Mouse (Mus musculus): ENCODE results near the gene Ifi35. TPM values are rescaled to one million over a fixed set of nuclear protein-coding genes. Genes with fewer than 3 reads are reported as not detected.
A peak's percentile ranks its signal among the peaks of the same experiment; 100 is the strongest.

Gene Ifi35
- total RNA-seq, 1 experiment: 9.1 TPM

DNA sequence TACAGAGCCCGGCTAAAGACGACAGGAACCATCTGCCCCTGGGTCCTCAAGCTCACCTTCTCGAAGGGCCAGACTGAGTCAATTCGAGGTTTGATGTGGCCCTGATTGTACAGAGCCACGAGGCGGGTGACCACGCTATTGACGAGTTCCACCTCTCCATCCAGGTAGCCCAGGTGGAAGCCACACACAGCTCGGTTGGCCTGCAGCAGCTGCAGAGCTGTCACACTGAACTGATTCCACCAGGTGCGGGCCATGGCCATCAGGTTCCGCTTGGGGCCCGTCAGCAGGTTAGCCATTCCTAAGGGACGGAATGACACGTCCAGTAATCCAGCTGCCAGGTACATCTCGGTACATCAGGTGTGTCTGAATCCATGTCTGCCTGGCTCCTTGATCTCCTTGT is 12.1 kb downstream of the Ifi35 start:
- no peak for DNase-seq (ENCODE audit: low read depth, low spot score)
- peak overlapping the region; percentile 5 to 6; a peak in 1 of 4 replicates for H3K4me3 ChIP-seq (ENCODE audit: insufficient read depth in 1 of 2, low read depth in 1 of 2, low read length in 2 of 2, poor library complexity in 1 of 2, severe bottlenecking in 1 of 2)
- peaks cover 23% of the 10 kb centered on the region for H3K36me3 ChIP-seq (ENCODE audit: control insufficient read depth, insufficient read depth, low read length, poor library complexity, severe bottlenecking)
- H3K27ac ChIP-seq (ENCODE audit: insufficient read depth, low read depth, low read length, poor library complexity, severe bottlenecking): no peak overlapping the region
- in situ Hi-C loops (cut with MboI; ENCODE audit: low sequenced_read_pairs in 2 of 2, unreplicated experiment in 2 of 2): no loop called here
- TF ChIP-seq MAFK (IDR thresholded peaks at IDR 0.05; ENCODE audit: insufficient read depth, low read depth, low read length) (no peak), HCFC1 (IDR thresholded peaks at IDR 0.05; ENCODE audit: borderline replicate concordance, insufficient read depth, low read length) (no peak), CHD2 (IDR thresholded peaks at IDR 0.05; ENCODE audit: low read depth, low read length) (no peak), ZNF384 (IDR thresholded peaks at IDR 0.05; ENCODE audit: low read depth, low read length) (no peak), ZC3H11A (IDR thresholded peaks at IDR 0.05; ENCODE audit: borderline replicate concordance, low read depth, low read length) (no peak)
- H3K4me1 ChIP-seq (ENCODE audit: control insufficient read depth in 2 of 2, insufficient read depth in 2 of 2, low read length in 2 of 2, poor library complexity in 1 of 2): peaks cover 9 to 39% of the 10 kb centered on the region in 2 experiments; a peak in 3 of 4 replicates
- H3K9me3 ChIP-seq (ENCODE audit: control insufficient read depth, insufficient read depth, low read depth, low read length): no peaks in the 10 kb centered on the region
- H3K9ac ChIP-seq (ENCODE audit: insufficient read depth, low read depth, low read length, poor library complexity, severe bottlenecking): no peak overlapping the region

DNA sequence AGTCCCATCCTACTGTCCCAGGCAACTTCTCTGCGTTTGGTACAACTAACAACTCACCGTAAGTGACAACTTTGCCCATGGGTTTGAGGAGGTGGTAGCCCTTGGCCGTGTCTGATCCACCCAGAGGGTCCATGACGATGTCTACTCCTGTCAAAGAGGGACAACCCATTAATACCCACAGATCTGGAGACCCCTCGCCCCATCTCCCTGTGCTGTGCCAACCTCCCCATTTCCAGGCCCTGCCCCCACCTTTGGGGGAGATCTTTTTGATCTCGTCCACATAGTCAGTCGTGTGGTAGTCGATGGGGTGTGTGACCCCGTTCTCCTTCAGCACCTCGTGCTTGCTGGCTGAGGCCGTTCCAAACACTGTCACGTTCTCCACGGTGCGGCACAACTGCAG is 13.9 kb downstream of the Ifi35 start:
- DNase-seq (ENCODE audit: low read depth, low spot score): no peak
- Histone ChIP-seq H3K27ac (ENCODE audit: insufficient read depth, low read depth, low read length, poor library complexity, severe bottlenecking) (no peak overlapping the region), H3K4me1 (ENCODE audit: control insufficient read depth in 2 of 2, insufficient read depth in 2 of 2, low read length in 2 of 2, poor library complexity in 1 of 2) (peaks cover 11 to 41% of the 10 kb centered on the region in 2 experiments; a peak in 3 of 4 replicates), H3K9ac (ENCODE audit: insufficient read depth, low read depth, low read length, poor library complexity, severe bottlenecking) (no peak overlapping the region), H3K36me3 (ENCODE audit: control insufficient read depth, insufficient read depth, low read length, poor library complexity, severe bottlenecking) (peaks cover 23% of the 10 kb centered on the region), H3K9me3 (ENCODE audit: control insufficient read depth, insufficient read depth, low read depth, low read length) (no peaks in the 10 kb centered on the region), H3K4me3 (ENCODE audit: insufficient read depth in 1 of 2, low read depth in 1 of 2, low read length in 2 of 2, poor library complexity in 1 of 2, severe bottlenecking in 1 of 2) (no peak overlapping the region)
- in situ Hi-C loops (cut with MboI; ENCODE audit: low sequenced_read_pairs in 2 of 2, unreplicated experiment in 2 of 2): no loop called here
- TF ChIP-seq ZC3H11A (IDR thresholded peaks at IDR 0.05; ENCODE audit: borderline replicate concordance, low read depth, low read length) (no peak), HCFC1 (IDR thresholded peaks at IDR 0.05; ENCODE audit: borderline replicate concordance, insufficient read depth, low read length) (no peak), CHD2 (IDR thresholded peaks at IDR 0.05; ENCODE audit: low read depth, low read length) (no peak), ZNF384 (IDR thresholded peaks at IDR 0.05; ENCODE audit: low read depth, low read length) (no peak), MAFK (IDR thresholded peaks at IDR 0.05; ENCODE audit: insufficient read depth, low read depth, low read length) (no peak)

DNA sequence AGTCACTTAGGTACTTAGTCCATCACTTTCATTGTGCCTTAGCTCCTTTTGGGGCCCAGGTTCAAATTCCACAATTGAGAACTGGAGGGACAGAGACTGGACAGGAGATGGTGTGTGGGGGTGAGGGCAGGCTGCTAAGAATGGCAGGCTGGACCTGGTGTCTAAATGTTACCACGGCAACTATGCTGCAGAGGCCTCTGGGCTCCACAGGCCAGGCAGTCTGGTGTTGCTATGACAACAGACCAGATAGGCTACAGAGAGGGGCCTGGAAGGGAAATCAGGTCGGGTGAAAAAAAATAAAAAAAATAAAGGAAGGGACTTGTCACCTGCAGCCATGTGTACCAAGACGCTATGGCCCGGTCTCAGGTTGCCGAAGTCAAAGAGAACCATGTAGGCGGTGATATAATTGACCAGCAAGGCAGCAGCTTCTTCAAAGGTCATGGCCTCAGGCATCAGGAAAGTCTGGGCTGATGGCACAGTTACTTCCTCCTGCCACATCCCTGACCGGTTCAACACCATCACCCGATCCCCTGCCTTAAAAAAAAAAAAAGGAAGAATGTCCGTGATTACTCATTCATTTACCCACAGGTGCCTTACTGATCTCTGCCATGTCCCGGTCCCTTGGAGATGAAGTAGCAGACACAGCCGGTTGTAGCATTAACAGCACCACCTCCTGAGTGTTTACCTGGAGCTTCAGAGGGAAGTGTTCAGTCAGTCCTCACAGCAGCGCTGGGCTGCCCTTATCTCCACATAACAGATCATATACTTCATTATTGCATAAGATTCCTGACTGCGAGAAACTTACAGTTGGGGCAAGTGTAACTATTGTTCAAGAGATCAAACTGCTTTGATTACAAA is 14.6 kb downstream of the Ifi35 start:
- in situ Hi-C loops (cut with MboI; ENCODE audit: low sequenced_read_pairs in 2 of 2, unreplicated experiment in 2 of 2): no loop called here
- H3K27ac ChIP-seq (ENCODE audit: insufficient read depth, low read depth, low read length, poor library complexity, severe bottlenecking): no peak overlapping the region
- no peaks in the 10 kb centered on the region for H3K9me3 ChIP-seq (ENCODE audit: control insufficient read depth, insufficient read depth, low read depth, low read length)
- H3K4me1 ChIP-seq (ENCODE audit: control insufficient read depth in 2 of 2, insufficient read depth in 2 of 2, low read length in 2 of 2, poor library complexity in 1 of 2): peaks cover 11 to 41% of the 10 kb centered on the region in 2 experiments; a peak in 3 of 4 replicates
- no peak for DNase-seq (ENCODE audit: low read depth, low spot score)
- peaks cover 23% of the 10 kb centered on the region for H3K36me3 ChIP-seq (ENCODE audit: control insufficient read depth, insufficient read depth, low read length, poor library complexity, severe bottlenecking)
- no peak overlapping the region for H3K9ac ChIP-seq (ENCODE audit: insufficient read depth, low read depth, low read length, poor library complexity, severe bottlenecking)
- TF ChIP-seq HCFC1 (IDR thresholded peaks at IDR 0.05; ENCODE audit: borderline replicate concordance, insufficient read depth, low read length) (no peak), ZNF384 (IDR thresholded peaks at IDR 0.05; ENCODE audit: low read depth, low read length) (no peak), ZC3H11A (IDR thresholded peaks at IDR 0.05; ENCODE audit: borderline replicate concordance, low read depth, low read length) (no peak), MAFK (IDR thresholded peaks at IDR 0.05; ENCODE audit: insufficient read depth, low read depth, low read length) (no peak)
- H3K4me3 ChIP-seq (ENCODE audit: insufficient read depth in 1 of 2, low read depth in 1 of 2, low read length in 2 of 2, poor library complexity in 1 of 2, severe bottlenecking in 1 of 2): no peak overlapping the region

DNA sequence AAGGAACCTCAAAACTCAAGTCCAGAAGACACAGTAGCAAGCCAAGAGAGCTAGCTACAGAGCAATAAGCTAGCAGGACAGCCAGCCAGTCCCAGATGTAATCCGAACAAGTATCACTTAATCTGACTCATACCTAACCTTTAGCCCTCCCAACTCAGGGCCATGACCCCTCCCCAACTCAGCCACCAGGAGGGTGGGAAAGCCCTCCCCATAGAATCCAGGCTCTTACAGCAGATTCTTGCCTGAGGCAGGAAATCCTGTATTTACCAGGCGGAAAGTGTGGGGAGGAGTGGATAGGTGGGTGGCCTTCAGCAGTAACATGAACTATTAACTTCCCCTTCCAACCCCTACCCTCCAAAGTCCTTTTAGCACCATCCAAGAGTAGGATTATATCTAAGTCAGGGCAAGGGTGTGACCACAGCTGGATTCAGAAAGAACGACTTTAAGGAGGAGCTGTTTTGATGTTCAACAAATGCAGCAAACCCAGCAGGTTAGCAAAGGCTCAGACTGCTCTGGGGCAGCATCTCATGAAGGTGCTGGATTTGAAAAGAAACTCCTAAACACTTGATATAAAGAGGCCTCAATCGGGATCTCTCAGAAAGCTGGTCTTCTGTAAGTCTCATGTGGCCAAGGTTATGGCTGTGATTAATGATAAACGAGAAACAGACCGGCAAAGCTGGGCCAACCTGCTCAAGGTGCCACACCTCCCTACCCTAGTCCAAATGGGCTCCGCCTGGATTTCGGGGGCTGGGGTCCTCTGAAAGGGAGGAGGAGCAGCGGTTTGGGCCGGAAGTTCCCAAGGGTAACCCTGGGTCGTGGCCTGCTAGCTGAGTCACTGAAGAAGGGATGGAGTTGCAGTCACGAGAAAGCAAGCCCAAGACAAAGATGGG is 16.2 kb downstream of the Ifi35 start, which contains the start of gene Rnd2:
TSS of gene Rnd2 (plus strand) at position 789 of the 890 bp plus-strand sequence.
- Histone ChIP-seq H3K27ac (ENCODE audit: insufficient read depth, low read depth, low read length, poor library complexity, severe bottlenecking) (peak within 1 kb of the TSS; percentile 82), H3K36me3 (ENCODE audit: control insufficient read depth, insufficient read depth, low read length, poor library complexity, severe bottlenecking) (peaks cover 23% of the 10 kb centered on the region), H3K4me1 (ENCODE audit: control insufficient read depth in 2 of 2, insufficient read depth in 2 of 2, low read length in 2 of 2, poor library complexity in 1 of 2) (peaks cover 7 to 32% of the 10 kb centered on the region in 2 experiments; a peak in 3 of 4 replicates), H3K9ac (ENCODE audit: insufficient read depth, low read depth, low read length, poor library complexity, severe bottlenecking) (peak within 1 kb of the TSS; percentile 74), H3K9me3 (ENCODE audit: control insufficient read depth, insufficient read depth, low read depth, low read length) (no peaks in the 10 kb centered on the region), H3K4me3 (ENCODE audit: insufficient read depth in 1 of 2, low read depth in 1 of 2, low read length in 2 of 2, poor library complexity in 1 of 2, severe bottlenecking in 1 of 2) (peak within 1 kb of the TSS; percentile 77 to 79)
- TF ChIP-seq ZC3H11A (IDR thresholded peaks at IDR 0.05; ENCODE audit: borderline replicate concordance, low read depth, low read length): no peak
- TF ChIP-seq HCFC1 (IDR thresholded peaks at IDR 0.05; ENCODE audit: borderline replicate concordance, insufficient read depth, low read length): no peak
- 0 out of 2 replicates have a peak, but pooled peaks have one; percentile 42 for TF ChIP-seq MAFK (IDR thresholded peaks at IDR 0.05; ENCODE audit: insufficient read depth, low read depth, low read length)
- no peak for TF ChIP-seq ZNF384 (IDR thresholded peaks at IDR 0.05; ENCODE audit: low read depth, low read length)
- TF ChIP-seq CHD2 (IDR thresholded peaks at IDR 0.05; ENCODE audit: low read depth, low read length): no peak
- no peak for DNase-seq (ENCODE audit: low read depth, low spot score)
- in situ Hi-C loops (cut with MboI; ENCODE audit: low sequenced_read_pairs in 2 of 2, unreplicated experiment in 2 of 2): no loop called here

Measured in ES-E14 (cell line).